Mouse (Mus musculus): ENCODE results near the gene Abca7. TPM values are rescaled to one million over a fixed set of nuclear protein-coding genes. Genes with fewer than 3 reads are reported as not detected.

Abca7 gene
- polyA plus RNA-seq, 1 experiment from 2014 or later = 3.9 TPM

- Histone ChIP-seq H3K27me3 (ENCODE audit: control insufficient read depth, insufficient read depth, low read length) (peaks cover 3% of the 10 kb centered on the region; the same call in 1 of the 2 replicates), H3K4me1 (replicated peaks; ENCODE audit: control insufficient read depth, insufficient read depth, low read length) (peaks cover under 1% of the 10 kb centered on the region; the same call in 1 of the 2 replicates), H3K36me3 (ENCODE audit: control insufficient read depth, insufficient read depth, low read length) (peaks cover 21% of the 10 kb centered on the region), H3K4me2 (ENCODE audit: low read depth, low read length, severe bottlenecking) (no peak overlapping the region), H3K4me3 (ENCODE audit: low read depth, low read length) (no peak overlapping the region), H3K27ac (ENCODE audit: low read depth, low read length) (no peak overlapping the region), H3K9me3 (ENCODE audit: control insufficient read depth, low read length) (no peaks in the 10 kb centered on the region), H3K9ac (ENCODE audit: low read length) (no peak overlapping the region)
- DNase-seq (ENCODE audit: low spot score) = no peak
- ATAC-seq (replicated peaks; ENCODE audit: low FRiP score) = no peak
- WGBS = 83% methylated on average over 28 of the region's 28 CpGs
Observed at GRCm38 (mm10) chr10:79977324-79977723, 19.0 kb upstream of the Abca7 start.

GRCm38 (mm10) chr10:79978061-79978460, 18.2 kb upstream of the Abca7 start:
- no peaks in the 10 kb centered on the region for H3K9me3 ChIP-seq (ENCODE audit: control insufficient read depth, low read length)
- peaks cover 8% of the 10 kb centered on the region for H3K4me1 ChIP-seq (replicated peaks; ENCODE audit: control insufficient read depth, insufficient read depth, low read length)
- H3K27me3 ChIP-seq (ENCODE audit: control insufficient read depth, insufficient read depth, low read length) = no peaks in the 10 kb centered on the region
- H3K36me3 ChIP-seq (ENCODE audit: control insufficient read depth, insufficient read depth, low read length) = peaks cover 21% of the 10 kb centered on the region
- WGBS = 97% methylated on average over 21 of the region's 21 CpGs
- no peak for ATAC-seq (replicated peaks; ENCODE audit: low FRiP score)
- no peak for DNase-seq (ENCODE audit: low spot score)
- H3K4me2 ChIP-seq (ENCODE audit: low read depth, low read length, severe bottlenecking) = no peak overlapping the region
- H3K9ac ChIP-seq (ENCODE audit: low read length) = no peak overlapping the region
- H3K4me3 ChIP-seq (ENCODE audit: low read depth, low read length) = no peak overlapping the region
- H3K27ac ChIP-seq (ENCODE audit: low read depth, low read length) = no peak overlapping the region

GRCm38 (mm10) chr10:79979401-79980155, 16.7 kb upstream of the Abca7 start:
- no peak overlapping the region for H3K4me2 ChIP-seq (ENCODE audit: low read depth, low read length, severe bottlenecking)
- 96% methylated on average over 22 of the region's 22 CpGs for WGBS
- no peaks in the 10 kb centered on the region for H3K9me3 ChIP-seq (ENCODE audit: control insufficient read depth, low read length)
- H3K27me3 ChIP-seq (ENCODE audit: control insufficient read depth, insufficient read depth, low read length) = no peaks in the 10 kb centered on the region
- H3K4me3 ChIP-seq (ENCODE audit: low read depth, low read length) = no peak overlapping the region
- no peak overlapping the region for H3K9ac ChIP-seq (ENCODE audit: low read length)
- peaks cover 21% of the 10 kb centered on the region for H3K36me3 ChIP-seq (ENCODE audit: control insufficient read depth, insufficient read depth, low read length)
- DNase-seq (ENCODE audit: low spot score) (no peak), ATAC-seq (replicated peaks; ENCODE audit: low FRiP score) (no peak)
- peaks cover 13% of the 10 kb centered on the region for H3K4me1 ChIP-seq (replicated peaks; ENCODE audit: control insufficient read depth, insufficient read depth, low read length)
- H3K27ac ChIP-seq (ENCODE audit: low read depth, low read length) = no peak overlapping the region

- no peak for DNase-seq (ENCODE audit: low spot score)
- H3K4me1 ChIP-seq (replicated peaks; ENCODE audit: control insufficient read depth, insufficient read depth, low read length) = peaks cover 21% of the 10 kb centered on the region
- 81% methylated on average over 5 of the region's 5 CpGs for WGBS
- peak overlapping the region; percentile 86 for H3K9ac ChIP-seq (ENCODE audit: low read length)
- no peak for ATAC-seq (replicated peaks; ENCODE audit: low FRiP score)
- H3K9me3 ChIP-seq (ENCODE audit: control insufficient read depth, low read length) = no peaks in the 10 kb centered on the region
- H3K27ac ChIP-seq (ENCODE audit: low read depth, low read length) = no peak overlapping the region
- peaks cover 12% of the 10 kb centered on the region for H3K27me3 ChIP-seq (ENCODE audit: control insufficient read depth, insufficient read depth, low read length)
- H3K4me2 ChIP-seq (ENCODE audit: low read depth, low read length, severe bottlenecking) = peak overlapping the region; percentile 74
- peaks cover 2% of the 10 kb centered on the region; the same call in 1 of the 2 replicates for H3K36me3 ChIP-seq (ENCODE audit: control insufficient read depth, insufficient read depth, low read length)
- H3K4me3 ChIP-seq (ENCODE audit: low read depth, low read length) = peak overlapping the region; percentile 91
Observed at GRCm38 (mm10) chr10:79983205-79983604, 13.1 kb upstream of the Abca7 start.

- H3K4me2 ChIP-seq (ENCODE audit: low read depth, low read length, severe bottlenecking) = peak overlapping the region; percentile 74
- H3K9me3 ChIP-seq (ENCODE audit: control insufficient read depth, low read length) = no peaks in the 10 kb centered on the region
- peak overlapping the region; percentile 91 for H3K4me3 ChIP-seq (ENCODE audit: low read depth, low read length)
- peak; percentile 85 for DNase-seq (ENCODE audit: low spot score)
- no peaks in the 10 kb centered on the region; the same call in 1 of the 2 replicates for H3K36me3 ChIP-seq (ENCODE audit: control insufficient read depth, insufficient read depth, low read length)
- H3K27me3 ChIP-seq (ENCODE audit: control insufficient read depth, insufficient read depth, low read length) = peaks cover 16% of the 10 kb centered on the region
- peak overlapping the region; percentile 86 for H3K9ac ChIP-seq (ENCODE audit: low read length)
- WGBS = under 1% methylated on average over 21 of the region's 21 CpGs
- peaks cover 21% of the 10 kb centered on the region for H3K4me1 ChIP-seq (replicated peaks; ENCODE audit: control insufficient read depth, insufficient read depth, low read length)
- peak overlapping the region; percentile 91; the same call in 1 of the 2 replicates for H3K27ac ChIP-seq (ENCODE audit: low read depth, low read length)
- no peak for ATAC-seq (replicated peaks; ENCODE audit: low FRiP score)
Observed at GRCm38 (mm10) chr10:79983670-79984069, 12.6 kb upstream of the Abca7 start.

- H3K36me3 ChIP-seq (ENCODE audit: control insufficient read depth, insufficient read depth, low read length) = no peaks in the 10 kb centered on the region; the same call in 1 of the 2 replicates
- H3K4me1 ChIP-seq (replicated peaks; ENCODE audit: control insufficient read depth, insufficient read depth, low read length) = peaks cover 21% of the 10 kb centered on the region
- H3K4me2 ChIP-seq (ENCODE audit: low read depth, low read length, severe bottlenecking) = peak within 1 kb of the TSS; percentile 74
- peak within 1 kb of the TSS; percentile 91 for H3K4me3 ChIP-seq (ENCODE audit: low read depth, low read length)
- WGBS = under 1% methylated on average over 41 of the region's 49 CpGs
- ATAC-seq (replicated peaks; ENCODE audit: low FRiP score) = peak; percentile 77
- peak within 1 kb of the TSS; percentile 86 for H3K9ac ChIP-seq (ENCODE audit: low read length)
- H3K27ac ChIP-seq (ENCODE audit: low read depth, low read length) = peak within 1 kb of the TSS; percentile 91
- no peaks in the 10 kb centered on the region for H3K9me3 ChIP-seq (ENCODE audit: control insufficient read depth, low read length)
- peaks cover 23% of the 10 kb centered on the region for H3K27me3 ChIP-seq (ENCODE audit: control insufficient read depth, insufficient read depth, low read length)
- peak; percentile 91 for DNase-seq (ENCODE audit: low spot score)
Observed at GRCm38 (mm10) chr10:79984195-79984816, 12.0 kb upstream of the Abca7 start, which contains the start of gene Tmem259. Gene Tmem259, minus strand, starts transcription at chr10:79984330.

GRCm38 (mm10) chr10:79984871-79985270, 11.4 kb upstream of the Abca7 start:
- H3K27ac ChIP-seq (ENCODE audit: low read depth, low read length) = peak overlapping the region; percentile 91
- H3K4me3 ChIP-seq (ENCODE audit: low read depth, low read length) = peak overlapping the region; percentile 91
- under 1% methylated on average over 22 of the region's 22 CpGs for WGBS
- peaks cover 28% of the 10 kb centered on the region for H3K27me3 ChIP-seq (ENCODE audit: control insufficient read depth, insufficient read depth, low read length)
- peaks cover 21% of the 10 kb centered on the region for H3K4me1 ChIP-seq (replicated peaks; ENCODE audit: control insufficient read depth, insufficient read depth, low read length)
- DNase-seq (ENCODE audit: low spot score) (peak; percentile 95), ATAC-seq (replicated peaks; ENCODE audit: low FRiP score) (peak; percentile 94)
- no peaks in the 10 kb centered on the region for H3K36me3 ChIP-seq (ENCODE audit: control insufficient read depth, insufficient read depth, low read length)
- H3K4me2 ChIP-seq (ENCODE audit: low read depth, low read length, severe bottlenecking) = peak overlapping the region; percentile 74
- H3K9me3 ChIP-seq (ENCODE audit: control insufficient read depth, low read length) = no peaks in the 10 kb centered on the region
- peak overlapping the region; percentile 86 for H3K9ac ChIP-seq (ENCODE audit: low read length)

GRCm38 (mm10) chr10:79985334-79986231, 10.7 kb upstream of the Abca7 start:
- Histone ChIP-seq H3K36me3 (ENCODE audit: control insufficient read depth, insufficient read depth, low read length) (no peaks in the 10 kb centered on the region), H3K9ac (ENCODE audit: low read length) (peak overlapping the region; percentile 57), H3K4me3 (ENCODE audit: low read depth, low read length) (peak overlapping the region; percentile 91), H3K9me3 (ENCODE audit: control insufficient read depth, low read length) (no peaks in the 10 kb centered on the region), H3K27ac (ENCODE audit: low read depth, low read length) (peak overlapping the region; percentile 91), H3K27me3 (ENCODE audit: control insufficient read depth, insufficient read depth, low read length) (peaks cover 30% of the 10 kb centered on the region), H3K4me1 (replicated peaks; ENCODE audit: control insufficient read depth, insufficient read depth, low read length) (peaks cover 21% of the 10 kb centered on the region), H3K4me2 (ENCODE audit: low read depth, low read length, severe bottlenecking) (peak overlapping the region; percentile 74)
- WGBS = 4% methylated on average over 35 of the region's 35 CpGs
- DNase-seq (ENCODE audit: low spot score) (peak; percentile 75), ATAC-seq (replicated peaks; ENCODE audit: low FRiP score) (no peak)
